Mouse (Mus musculus) lung, postnatal 25 days (tissue): ENCODE results near the gene Ccdc137.
A peak's percentile ranks its signal among the peaks of the same experiment; 100 is the strongest.
"Not testable (repeated sequence)": the region's sequence is repeated elsewhere in the genome, so short reads cannot be mapped to it uniquely, and the experiment has no call there.

ENCODE experiments used
- DNase-seq: peaks from one replicate; pipeline ENCODE4 v3.0.0; 2022; ENCODE audit warnings: low spot score

Ccdc137 gene

GRCm38 (mm10) chr11:120457772-120458751 lies at the start of gene Ccdc137, which contains the start of gene Oxld1:
Gene Ccdc137, plus strand, starts transcription at chr11:120458115.
Gene Oxld1, minus strand, starts transcription at chr11:120458068.
- peak; percentile 74 for DNase-seq

- DNase-seq, result not testable (repeated sequence)
Measured at GRCm38 (mm10) chr11:120413621-120414020, 44.3 kb upstream of the Ccdc137 start.

- no peak for DNase-seq
Measured at GRCm38 (mm10) chr11:120417852-120418251, 40.1 kb upstream of the Ccdc137 start.

GRCm38 (mm10) chr11:120418592-120418991 lies 39.3 kb upstream of the Ccdc137 start:
- no peak for DNase-seq

- DNase-seq, result no peak
Measured at GRCm38 (mm10) chr11:120422651-120423568, 35.0 kb upstream of the Ccdc137 start.

GRCm38 (mm10) chr11:120423569-120424295 lies 34.2 kb upstream of the Ccdc137 start:
- peak; percentile 37 for DNase-seq

- no peak for DNase-seq
Measured at GRCm38 (mm10) chr11:120426727-120427126, 31.2 kb upstream of the Ccdc137 start.

- peak; percentile 82 for DNase-seq
Measured at GRCm38 (mm10) chr11:120437152-120437856, 20.6 kb upstream of the Ccdc137 start, which contains the start of gene Nploc4. Gene Nploc4, minus strand, starts transcription at chr11:120437708.

GRCm38 (mm10) chr11:120437857-120438385 lies 20.0 kb upstream of the Ccdc137 start:
- DNase-seq, result no peak

- no peak for DNase-seq
Measured at GRCm38 (mm10) chr11:120442344-120442743, 15.6 kb upstream of the Ccdc137 start, which contains the start of gene Tspan10. Gene Tspan10, plus strand, starts transcription at chr11:120442644.

GRCm38 (mm10) chr11:120442765-120443280 lies 15.1 kb upstream of the Ccdc137 start:
- DNase-seq, result no peak

GRCm38 (mm10) chr11:120444106-120444505 lies 13.8 kb upstream of the Ccdc137 start:
- DNase-seq, result no peak

GRCm38 (mm10) chr11:120445475-120445874 lies 12.4 kb upstream of the Ccdc137 start:
- DNase-seq, result no peak

- DNase-seq, result no peak
Measured at GRCm38 (mm10) chr11:120447179-120447578, 10.7 kb upstream of the Ccdc137 start.

GRCm38 (mm10) chr11:120452246-120452645 lies 5.7 kb upstream of the Ccdc137 start:
- DNase-seq, result no peak

GRCm38 (mm10) chr11:120453306-120453705 lies 4.6 kb upstream of the Ccdc137 start, which contains the start of gene Pde6g:
Gene Pde6g, minus strand, starts transcription at chr11:120453500.
- no peak for DNase-seq

GRCm38 (mm10) chr11:120454965-120455364 lies 3.0 kb upstream of the Ccdc137 start:
- no peak for DNase-seq

GRCm38 (mm10) chr11:120455413-120455812 lies 2.5 kb upstream of the Ccdc137 start:
- no peak for DNase-seq

GRCm38 (mm10) chr11:120457370-120457769 lies 545 bp upstream of the Ccdc137 start:
- no peak for DNase-seq
